Mouse (Mus musculus): ENCODE results near the gene Hoxc9.
A peak's percentile ranks its signal among the peaks of the same experiment; 100 is the strongest.

Hoxc9 gene

DNA sequence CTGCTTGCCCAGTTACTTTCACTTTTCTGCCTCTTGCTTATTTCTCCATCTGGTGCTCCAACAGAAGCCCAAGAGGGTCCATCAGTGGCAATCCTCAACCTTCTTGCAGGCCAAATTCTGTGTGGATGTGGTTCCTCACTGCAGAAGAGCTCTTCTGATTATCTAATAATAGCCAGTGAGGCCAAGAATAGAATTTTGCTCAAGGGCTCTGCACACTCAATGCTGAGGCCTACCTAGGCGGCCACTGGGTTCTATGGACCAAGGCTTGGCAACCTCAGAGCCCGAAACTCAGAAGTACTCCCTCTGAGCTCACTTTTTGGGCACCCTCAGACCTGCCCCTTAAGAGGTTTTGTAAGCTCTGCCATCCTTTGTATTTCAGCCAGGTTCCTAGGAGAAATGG, 25.1 kb downstream of the Hoxc9 start:
- DNase-seq: no peak

DNA sequence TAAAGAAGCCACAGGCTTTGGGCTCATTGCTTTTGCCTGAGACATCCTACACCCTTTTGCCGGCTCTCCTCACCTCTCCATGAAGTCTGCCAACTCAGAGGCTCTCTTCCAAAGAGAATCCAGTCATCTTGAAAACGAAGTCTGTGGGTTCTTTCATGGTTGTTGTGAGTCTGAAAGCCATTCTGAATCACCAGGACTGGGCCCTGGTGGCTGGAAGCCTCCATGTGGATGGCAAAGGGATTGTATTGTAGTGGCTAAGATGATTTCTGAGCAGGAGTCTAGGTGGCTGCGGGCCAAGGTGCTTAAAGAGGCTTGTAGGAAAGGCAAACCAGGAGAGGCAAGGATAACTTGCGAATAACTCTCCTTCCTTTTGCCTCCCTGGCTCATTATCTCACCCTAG, 25.9 kb downstream of the Hoxc9 start:
- DNase-seq: no peak

DNA sequence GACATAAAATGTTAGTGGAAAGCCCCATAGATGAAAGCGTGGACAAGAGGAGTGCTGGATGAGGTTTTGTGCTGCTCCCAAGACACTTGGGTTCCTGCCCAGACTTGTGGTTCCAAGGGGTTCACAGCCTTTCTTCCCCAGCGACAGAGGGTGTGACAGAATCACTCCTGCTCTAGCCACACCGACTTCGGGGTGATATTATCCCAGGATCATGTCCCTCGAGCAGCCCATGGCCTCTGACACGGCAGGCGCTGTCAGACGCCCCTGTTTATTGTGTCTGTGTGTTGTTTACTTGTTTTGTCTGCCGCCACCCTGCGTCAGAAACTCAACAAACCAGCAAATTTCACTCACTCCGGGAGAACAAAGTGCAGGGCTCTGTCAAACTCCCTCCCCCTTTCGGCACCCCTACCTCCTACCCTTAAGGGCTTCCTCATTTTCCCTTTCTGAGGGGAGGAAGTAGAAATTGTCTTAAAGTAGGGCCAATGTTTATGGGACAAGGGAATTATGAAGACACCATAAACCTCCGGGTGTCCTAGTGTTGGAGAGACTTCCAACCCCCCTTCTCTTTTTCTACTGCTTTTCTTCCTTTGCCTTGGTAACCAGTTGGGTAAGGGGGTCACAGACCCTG, 26.7 kb downstream of the Hoxc9 start:
- no peak for DNase-seq

DNA sequence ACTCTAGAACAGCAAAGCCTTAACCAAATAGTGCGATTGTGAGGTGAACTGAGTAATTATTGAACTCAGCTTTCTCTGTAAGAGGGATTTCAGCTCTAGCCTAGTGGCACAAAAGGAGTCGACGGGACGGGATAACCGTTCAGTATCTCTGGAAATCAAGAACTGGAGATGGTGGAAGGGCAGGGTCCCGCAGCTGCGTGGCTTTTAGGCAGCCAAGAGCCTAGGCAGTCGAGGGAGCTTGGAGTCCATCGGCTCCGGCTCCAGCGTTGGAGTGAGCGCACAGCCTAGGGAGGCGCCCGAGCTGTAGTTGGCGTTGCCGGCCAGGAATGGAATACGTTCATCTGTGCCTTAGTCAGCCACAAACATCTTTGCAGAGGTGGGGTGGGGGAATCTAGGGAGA, 29.1 kb downstream of the Hoxc9 start:
- no peak for DNase-seq

DNA sequence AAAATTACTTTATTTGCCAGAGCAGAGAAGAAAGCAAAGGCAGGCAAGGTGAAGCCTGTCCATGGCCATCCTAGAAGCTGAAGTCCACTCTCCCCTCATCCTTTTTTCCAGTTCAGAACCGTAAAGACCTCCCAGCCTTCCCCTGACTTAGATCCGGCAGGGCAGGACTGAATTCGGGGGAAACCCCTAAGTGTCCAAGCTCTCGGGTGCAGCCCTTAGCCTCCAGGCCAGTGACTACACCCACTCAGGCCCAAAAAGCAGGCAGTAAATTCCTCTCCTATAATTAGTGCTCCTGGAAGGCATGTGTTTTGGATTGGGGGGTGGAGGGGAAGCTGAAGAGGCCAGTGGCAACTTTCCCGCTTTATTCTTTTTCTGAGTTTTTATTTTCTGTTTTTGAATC, 29.6 kb downstream of the Hoxc9 start:
- no peak for DNase-seq

DNA sequence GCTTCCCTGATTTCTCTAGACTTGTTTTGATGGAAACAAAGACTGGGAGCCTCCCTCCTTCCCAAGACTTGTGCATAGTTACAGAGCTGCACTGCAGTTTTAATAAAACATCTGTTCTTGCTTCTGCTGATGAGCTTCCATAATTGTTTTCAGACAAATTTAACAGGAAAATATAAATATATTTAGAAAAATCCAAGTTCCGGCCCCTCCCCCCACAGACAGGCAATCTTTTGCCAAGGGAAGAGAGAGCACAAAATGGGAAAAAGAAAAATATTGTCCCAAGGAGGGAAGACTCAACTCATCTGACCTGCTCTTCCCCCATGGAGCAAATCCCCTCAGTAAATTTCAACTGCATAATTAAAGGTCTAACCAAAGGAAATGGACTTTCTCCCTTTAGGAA, 30.1 kb downstream of the Hoxc9 start:
- DNase-seq: no peak

DNA sequence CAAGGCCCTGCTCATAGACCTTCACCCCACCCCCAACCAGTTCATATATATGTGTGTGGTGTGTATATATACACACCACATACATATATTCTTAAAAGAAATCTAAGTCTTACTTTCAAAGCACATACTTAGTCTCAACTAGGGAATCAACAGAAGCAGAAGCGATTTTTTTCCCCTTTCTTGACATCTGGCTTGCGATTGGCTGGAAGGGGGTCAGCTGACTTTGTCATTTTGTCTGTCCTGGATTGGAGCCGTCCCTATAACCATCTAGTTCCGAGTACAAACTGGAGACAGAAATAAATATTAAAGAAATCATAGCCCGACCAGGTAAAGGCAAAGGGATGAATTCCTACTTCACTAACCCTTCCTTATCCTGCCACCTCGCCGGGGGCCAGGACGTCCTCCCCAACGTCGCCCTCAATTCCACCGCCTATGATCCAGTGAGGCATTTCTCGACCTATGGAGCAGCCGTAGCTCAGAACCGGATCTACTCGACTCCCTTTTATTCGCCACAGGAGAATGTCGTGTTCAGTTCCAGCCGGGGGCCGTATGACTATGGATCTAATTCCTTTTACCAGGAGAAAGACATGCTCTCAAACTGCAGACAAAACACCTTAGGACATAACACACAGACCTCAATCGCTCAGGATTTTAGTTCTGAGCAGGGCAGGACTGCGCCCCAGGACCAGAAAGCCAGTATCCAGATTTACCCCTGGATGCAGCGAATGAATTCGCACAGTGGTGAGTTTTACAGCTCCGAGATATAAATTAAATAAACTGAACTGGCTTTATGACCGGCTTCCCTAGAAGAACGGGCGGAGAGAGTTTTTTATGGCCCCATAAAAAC, 33.2 kb downstream of the Hoxc9 start:
- DNase-seq: no peak

DNA sequence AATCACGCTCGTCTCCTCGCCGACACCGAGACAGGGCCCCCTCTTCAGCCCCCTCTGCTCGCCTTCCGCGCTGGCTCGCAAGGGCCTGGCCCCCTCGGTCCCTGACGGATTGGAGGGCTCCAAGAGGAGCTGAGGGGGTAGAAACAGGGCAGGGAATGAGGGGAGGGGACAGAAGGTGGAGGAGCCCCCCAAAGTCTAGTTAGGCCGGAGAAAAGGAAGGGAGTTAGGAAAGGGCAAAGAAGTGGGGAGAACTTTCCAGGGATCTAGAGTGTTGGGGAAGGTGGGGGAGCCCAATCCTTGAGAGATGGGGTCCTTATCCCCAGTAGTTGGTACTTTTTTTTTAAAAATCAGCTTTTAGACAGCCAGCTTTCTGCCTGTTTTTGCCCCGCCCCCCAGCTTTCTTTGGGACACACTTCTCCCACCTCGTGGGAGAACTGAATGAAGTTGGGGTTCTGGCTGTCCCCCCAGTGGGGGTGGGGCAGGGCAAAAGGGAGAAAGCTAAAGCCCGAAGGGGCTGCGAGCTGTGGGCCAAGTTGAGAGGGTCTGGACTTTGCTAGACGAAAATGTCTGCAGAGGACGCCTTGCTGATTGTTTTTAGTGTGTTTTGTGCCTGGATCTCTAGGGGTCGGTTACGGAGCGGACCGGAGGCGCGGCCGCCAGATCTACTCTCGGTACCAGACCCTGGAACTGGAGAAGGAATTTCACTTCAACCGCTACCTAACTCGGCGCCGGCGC, 34.0 kb downstream of the Hoxc9 start:
- DNase-seq: no peak

DNA sequence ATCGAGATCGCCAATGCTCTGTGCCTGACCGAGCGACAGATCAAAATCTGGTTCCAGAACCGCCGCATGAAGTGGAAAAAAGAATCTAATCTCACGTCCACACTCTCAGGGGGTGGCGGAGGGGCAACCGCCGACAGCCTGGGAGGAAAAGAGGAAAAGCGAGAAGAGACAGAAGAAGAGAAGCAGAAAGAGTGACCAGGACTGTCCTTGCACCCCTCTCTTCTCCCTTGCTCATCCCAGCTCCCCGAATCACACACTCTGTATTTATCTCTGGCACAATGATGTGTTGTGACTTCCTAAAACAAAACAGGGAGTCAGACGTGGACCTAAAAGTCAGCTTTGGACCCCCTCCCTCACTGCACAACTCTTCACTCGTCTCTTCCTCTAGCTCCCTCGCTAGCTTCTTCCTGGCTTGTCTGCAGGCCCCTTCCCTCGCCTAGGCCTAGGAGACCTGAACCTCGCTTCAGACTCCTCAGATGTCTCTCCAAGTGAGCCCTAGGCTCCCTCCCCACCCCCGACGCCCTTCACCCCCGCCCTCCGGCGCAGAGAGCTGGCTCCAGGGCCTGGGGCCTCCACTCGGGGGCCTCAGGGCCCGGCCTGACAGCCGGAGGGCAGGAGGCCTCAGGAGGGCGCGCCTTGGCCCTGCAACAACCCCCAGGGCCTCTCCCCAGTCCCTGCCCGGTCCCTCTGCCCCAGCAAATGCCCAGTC, 34.8 kb downstream of the Hoxc9 start:
- DNase-seq: no peak

DNA sequence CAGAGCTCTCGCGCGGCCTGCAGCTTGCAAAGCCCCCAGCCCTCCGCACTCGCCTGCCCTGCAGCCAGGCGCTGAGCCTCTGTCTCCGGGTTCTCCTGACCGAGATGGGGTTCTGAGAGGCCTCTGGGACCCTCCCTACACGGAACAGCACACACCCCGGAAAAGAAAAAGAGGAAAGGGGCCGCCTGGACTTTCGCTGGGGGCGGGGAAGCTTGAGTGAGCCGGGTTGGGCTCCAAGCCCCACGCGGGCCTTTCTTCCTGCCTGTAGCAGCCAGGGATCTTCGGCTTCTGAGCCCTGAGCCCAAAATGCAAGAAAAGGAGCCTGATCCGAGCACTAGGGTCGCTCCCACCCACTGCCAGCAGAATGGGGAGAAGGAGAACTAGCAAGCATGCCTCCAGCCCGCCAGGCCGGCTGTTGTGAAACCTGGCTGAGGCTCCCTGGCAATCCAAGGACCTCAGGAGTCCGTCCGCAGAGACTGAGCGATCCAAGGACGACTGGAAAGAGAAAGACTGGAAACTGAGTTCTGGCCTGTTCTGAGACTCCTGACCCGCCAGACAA, 35.8 kb downstream of the Hoxc9 start:
- DNase-seq: no peak

DNA sequence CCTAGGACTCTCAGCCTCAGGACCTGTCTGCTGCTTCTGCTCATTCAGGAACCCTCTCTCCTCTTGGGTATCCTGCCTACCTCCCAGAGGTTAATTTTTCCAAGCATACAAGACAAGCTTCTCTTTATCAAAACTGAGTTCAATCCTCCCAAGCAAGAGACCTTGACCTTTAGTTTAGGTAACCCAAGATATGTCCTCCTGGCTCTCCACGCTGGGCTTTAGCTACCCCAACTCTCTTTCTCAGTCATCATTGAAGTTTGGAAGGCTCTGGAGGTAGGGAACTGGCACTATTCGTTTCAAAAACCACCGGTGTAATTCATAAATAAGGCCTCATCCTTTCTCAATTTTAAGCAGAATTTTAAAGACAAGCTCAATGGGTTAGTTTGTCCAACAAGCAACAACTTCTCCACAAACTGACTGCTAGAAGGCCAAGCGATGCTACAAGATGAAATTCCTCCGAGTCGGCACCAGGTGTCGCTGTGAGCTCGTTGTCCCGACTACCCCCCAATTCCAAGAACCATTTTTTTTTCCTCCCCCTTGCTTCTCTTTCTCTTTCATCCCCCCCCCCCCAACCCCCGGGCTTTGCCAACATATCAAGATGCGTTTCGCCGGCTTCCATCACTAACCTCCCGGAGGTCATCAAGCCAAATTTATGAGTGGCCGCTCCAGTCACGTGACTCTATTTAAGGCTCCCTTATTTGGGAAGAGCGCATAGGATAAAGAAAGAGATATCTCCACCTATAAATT, 37.2 kb downstream of the Hoxc9 start:
- peak; percentile 33 to 34 for DNase-seq

DNA sequence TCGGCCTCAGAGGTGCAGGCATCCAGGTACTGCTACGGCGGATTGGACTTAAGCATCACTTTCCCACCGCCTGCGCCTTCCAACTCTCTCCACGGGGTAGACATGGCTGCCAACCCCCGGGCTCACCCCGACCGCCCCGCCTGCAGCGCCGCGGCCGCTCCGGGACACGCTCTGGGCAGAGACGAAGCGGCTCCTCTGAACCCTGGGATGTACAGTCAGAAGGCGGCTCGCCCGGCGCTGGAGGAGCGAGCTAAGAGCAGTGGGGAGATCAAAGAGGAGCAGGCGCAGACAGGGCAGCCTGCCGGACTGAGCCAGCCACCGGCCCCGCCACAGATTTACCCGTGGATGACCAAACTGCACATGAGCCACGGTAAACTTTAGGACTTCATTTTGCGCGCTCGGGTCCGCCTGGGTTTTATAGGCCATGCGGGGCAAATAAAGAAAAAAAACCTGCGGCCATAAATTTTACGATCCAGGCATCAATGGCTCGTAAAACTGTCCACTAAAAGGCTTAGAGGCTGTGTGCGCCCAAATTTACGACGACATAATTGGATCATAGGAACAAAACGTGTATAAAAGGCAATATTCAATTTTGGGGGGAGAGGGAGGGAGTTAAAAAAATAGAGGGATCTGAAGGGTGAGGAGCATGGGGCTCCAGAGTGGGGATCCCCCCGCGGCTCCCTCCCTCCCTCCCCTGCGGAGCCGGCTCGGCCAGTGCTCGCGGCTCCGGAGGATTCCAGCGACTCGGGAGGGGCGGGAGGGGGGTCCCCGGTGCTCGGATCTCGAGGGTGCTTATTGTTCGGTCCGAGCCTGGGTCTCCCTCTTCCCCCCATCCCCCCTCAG, 38.1 kb downstream of the Hoxc9 start:
- no peak for DNase-seq

DNA sequence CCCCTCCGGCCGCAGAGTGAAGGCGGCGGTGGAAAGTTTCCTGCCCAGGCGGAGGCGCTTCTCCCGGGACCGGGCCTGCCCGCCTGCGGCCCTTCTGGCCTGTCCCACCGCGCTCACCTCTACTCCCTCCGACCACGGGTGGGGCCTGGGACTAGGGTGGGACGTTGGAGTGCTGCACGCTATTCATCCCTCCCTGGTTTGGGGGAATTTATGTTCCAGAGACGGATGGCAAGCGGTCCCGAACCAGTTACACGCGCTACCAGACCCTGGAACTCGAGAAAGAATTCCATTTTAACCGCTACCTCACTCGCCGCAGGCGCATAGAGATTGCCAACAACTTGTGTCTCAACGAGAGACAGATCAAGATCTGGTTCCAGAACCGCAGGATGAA, 38.8 kb downstream of the Hoxc9 start:
- no peak for DNase-seq

DNA sequence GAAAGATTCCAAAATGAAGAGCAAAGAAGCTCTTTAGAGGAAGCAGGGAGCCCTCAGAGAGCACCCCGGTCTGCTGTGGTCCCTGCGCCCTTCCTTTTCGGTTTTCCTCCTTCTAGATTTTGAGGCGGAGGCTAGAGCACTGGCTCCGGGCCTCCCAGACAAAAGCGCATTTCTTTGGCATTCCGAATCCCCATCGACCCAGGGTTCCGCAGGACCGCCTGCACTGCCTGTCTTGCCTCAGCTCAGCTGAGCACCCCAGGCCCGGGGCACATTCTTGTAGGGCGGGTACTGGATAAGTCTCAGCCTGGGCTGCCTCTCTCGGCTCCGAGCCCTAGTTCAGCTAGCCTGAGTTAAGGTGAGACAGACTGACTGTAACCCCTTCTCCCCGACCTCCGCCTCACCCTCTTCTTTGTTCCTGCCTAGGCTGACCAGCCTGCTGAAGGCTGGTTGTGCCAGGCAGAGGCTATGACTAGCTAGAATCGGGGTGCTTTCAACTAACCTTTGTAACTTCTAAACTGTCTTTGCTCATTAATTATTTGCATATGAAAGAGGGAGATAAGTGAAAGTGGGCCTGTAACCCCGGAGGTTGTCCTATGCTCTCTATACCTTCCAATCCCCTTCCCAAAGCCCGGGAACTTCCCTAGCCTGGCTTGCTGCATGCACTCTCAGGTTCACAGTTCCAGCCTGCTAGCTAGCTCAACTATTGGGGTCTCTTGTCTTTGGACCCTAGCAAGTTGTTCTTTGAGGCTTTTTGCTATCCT, 39.3 kb downstream of the Hoxc9 start:
- no peak for DNase-seq

DNA sequence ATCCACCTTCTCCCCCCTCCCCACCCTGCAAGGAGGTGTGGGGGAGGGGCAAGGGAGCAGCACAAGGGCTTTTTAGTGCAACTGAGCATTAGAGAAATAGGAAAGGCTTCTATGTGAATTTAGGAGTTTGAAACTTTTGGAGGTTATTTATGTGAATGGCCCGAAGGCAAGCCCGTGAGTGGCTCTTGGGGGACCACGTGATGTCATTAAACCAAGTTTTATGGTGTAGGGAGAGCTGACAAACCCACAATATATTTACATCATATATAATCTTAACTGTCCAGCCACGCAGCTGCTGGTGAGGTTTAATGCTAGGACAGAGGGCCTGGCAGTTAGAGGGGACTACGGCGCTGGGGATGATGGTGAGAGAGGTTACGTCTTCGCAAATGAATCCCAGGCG, 42.4 kb downstream of the Hoxc9 start, which contains the start of gene Hoxc4:
TSS of gene Hoxc4 (plus strand) at position 299 of the 400 bp plus-strand sequence.
- DNase-seq: no peak

DNA sequence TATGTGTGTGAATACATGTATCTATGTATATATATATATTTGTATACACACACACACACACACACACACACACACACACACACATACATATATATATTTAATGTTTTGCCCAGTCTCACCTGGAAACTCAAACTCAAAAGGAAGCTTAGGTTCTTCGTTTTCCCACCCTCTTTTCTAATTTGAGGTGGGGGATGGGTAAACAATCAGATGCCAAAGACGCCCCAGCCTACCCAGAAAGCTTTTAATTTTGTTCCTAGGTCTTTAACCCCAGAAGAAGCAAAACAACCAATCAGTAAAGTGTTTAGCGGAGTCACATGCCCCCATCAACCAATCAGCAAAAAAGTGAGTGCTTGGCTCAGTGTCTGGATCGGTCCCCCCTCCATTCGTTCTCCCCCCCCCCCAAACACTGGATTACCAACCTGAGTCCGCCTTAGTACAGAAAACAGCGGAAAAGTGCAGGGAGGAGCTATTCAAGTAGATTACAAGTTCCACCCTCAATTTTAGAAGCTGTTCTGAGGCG, 44.7 kb downstream of the Hoxc9 start:
- DNase-seq: no peak

DNA sequence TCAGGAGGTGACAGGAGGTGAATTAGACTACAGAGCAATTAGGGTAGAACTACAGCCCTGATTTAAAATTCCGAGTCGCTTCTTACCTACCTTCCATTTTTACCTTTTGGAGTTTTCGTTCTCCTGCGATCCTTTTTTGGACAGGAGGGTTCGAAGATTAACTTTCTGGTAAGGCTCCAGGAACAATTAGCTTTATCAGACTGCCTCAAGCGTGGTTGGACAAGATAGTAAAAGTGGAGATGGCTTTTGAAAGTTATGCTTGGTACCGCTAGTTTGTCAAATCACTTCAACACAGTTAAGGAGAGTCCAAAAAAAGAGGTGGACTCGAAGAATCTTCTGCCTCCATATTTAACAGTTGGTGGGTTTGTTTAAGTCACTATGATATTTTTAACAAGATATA, 45.3 kb downstream of the Hoxc9 start:
- DNase-seq: no peak

DNA sequence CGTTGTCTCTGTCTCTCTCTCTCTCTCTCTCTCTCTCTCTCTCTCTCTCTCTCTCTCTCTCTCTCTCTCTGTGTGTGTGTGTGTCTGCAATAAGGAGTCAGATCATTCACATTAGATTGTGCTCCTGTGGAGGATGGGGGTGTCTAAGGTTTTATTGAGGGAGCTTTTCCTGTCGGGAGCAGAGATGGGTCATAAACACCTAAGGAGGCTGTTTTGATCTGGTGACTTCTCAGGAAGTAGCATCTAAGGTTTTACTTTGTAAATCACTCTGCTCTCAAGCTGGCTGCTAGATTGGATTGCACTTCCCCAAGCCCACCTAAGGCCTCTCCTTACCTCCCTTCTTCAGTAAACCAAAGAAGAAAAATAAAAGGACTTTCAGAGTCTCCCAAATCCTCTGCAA, 47.9 kb downstream of the Hoxc9 start:
- no peak for DNase-seq

DNA sequence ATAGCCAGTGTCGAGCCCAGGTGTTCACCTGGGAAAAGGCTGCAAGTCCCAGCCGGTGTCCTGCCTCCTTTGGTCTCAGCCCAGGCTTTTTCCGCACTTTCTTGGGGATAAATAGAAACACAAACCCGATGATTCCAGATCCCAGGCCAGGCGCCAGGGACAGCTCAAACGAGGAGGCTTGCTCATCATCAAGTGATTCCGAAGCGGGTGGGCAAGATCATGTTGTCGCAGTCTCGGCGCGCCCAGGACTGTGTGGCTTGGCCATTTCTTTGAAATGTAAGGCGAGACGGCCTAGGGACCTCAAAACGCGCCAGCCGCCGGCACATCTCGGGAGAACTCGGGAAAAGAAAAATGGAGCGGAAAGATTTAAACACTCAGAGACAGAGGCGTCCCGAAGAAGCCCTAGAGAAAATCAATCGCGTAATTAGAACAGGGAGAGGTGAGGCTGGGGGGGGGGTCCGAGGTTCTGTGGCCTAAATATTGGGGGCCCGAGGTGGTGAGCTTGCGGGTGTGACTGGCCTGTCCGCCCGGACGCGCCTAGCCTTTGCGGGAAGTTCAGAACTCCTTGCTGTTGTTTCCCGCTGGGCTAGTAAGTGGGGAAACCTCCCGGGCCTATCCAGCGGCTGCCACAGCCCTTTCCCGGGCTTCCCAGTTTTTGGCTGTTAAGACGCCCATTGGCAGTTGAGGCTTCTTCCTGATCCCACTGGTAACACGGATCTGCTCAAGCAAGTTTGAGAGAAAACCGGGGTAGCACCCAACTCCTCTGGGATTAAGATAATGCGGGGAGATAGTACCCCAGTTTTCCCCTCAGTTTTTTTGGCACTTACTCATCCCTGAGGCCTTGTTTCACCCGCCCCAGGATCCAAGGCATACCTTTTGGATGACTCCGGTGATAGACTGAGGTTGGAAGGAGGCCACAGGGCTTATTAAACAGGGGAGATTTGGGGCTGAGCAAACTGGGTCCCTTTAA, 51.3 kb downstream of the Hoxc9 start:
- no peak for DNase-seq

All from cerebellum, postnatal 36 days (tissue).